Mouse (Mus musculus): ENCODE results near the gene Gprc6a. TPM values are rescaled to one million over a fixed set of nuclear protein-coding genes. Genes with fewer than 3 reads are reported as not detected.

Gene Gprc6a
- total RNA-seq (2021) (not detected), polyA plus RNA-seq (2012; rRNA removed) (0.06 TPM in 1 of 2 replicates, not detected in the other)
- long read RNA-seq = 0 reads

DNA sequence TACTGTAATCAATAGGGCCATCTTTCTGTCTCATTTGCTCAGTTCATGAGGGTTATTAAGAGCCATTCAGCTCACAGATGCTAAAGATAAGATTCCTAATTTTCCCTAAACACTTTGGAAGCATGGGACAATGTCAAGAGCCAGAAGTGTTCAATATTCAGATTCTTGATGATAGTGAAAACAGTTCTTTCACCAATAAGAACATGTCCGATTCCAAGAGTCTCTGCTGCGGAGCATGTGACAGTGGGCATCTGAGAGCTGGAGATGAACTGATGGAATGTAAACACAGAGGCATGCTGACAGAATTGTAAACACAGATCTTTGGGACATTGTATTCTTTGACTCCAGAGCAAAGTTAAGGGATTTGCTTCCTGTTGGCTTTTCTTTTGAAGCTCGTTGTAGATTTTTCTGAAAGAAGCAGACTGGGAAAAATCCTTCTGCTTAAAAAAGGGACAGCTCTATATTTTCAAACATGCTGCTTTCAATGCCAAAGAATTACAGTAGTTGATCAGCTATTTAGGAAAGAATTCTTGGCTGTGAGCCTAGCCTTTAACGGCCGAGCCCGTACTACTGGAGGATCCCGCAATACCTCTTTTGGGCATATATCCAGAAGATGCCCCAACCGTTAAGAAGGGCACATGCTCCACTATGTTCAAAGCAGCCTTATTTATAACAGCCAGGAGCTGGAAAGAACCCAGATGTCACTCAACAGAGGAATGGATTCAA, at the start of gene Gprc6a:
Gprc6a (minus strand) TSS at position 51 of the 726 bp plus-strand sequence.
- Histone ChIP-seq H3K4me3 (no peak within 1 kb of the TSS), H3K36me3 (ENCODE audit: control insufficient read depth, insufficient read depth, low read length) (no peaks in the 10 kb centered on the region), H3K27me3 (ENCODE audit: control insufficient read depth, insufficient read depth, low read length) (no peaks in the 10 kb centered on the region), H3K4me1 (ENCODE audit: control insufficient read depth, insufficient read depth, low read length) (no peaks in the 10 kb centered on the region), H3K79me2 (replicated peaks; ENCODE audit: control insufficient read depth, insufficient read depth, low read length) (no peaks in the 10 kb centered on the region), H3K9ac (ENCODE audit: low read depth, low read length) (no peak within 1 kb of the TSS), H3K27ac (no peak within 1 kb of the TSS)
- intact Hi-C loops (cut with DNase I) = no loop called here
- TF ChIP-seq POLR2A (IDR thresholded peaks at IDR 0.05; ENCODE audit: insufficient read depth, low read depth, low read length) = no peak
- no peak for TF ChIP-seq EP300 (IDR thresholded peaks at IDR 0.05; ENCODE audit: insufficient read depth, low read depth, low read length)
- no peak for TF ChIP-seq CTCF (IDR thresholded peaks at IDR 0.05)
- 40% methylated on average over 8 of the region's 8 CpGs for WGBS
- no peak for DNase-seq

DNA sequence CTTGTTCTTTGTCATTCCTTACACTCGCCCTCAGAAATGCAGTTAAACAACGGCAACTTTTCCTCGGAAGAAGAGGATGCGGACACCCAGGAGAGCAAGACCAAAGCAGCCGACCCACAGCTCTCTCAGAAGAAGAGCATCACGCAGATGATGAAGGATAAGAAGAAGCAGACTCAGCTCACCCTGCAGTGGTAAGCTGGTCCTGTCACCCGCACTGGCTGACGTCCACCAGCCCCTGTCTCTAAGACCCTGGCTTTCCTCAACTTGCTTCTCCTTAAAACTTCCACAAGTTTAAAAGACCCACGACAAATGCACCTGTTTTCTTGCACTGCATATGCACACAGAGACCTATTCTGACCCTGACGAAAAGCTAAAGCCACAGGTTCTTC, 47.0 kb upstream of the Gprc6a start:
- intact Hi-C loops (cut with DNase I) = no loop called here
- Histone ChIP-seq H3K27ac (no peak overlapping the region), H3K27me3 (ENCODE audit: control insufficient read depth, insufficient read depth, low read length) (peaks cover 3% of the 10 kb centered on the region), H3K79me2 (replicated peaks; ENCODE audit: control insufficient read depth, insufficient read depth, low read length) (no peaks in the 10 kb centered on the region), H3K36me3 (ENCODE audit: control insufficient read depth, insufficient read depth, low read length) (no peaks in the 10 kb centered on the region), H3K4me3 (no peak overlapping the region), H3K9ac (ENCODE audit: low read depth, low read length) (no peak overlapping the region), H3K4me1 (ENCODE audit: control insufficient read depth, insufficient read depth, low read length) (no peaks in the 10 kb centered on the region)
- DNase-seq = no peak
- 9% methylated on average over 10 of the region's 10 CpGs for WGBS
- no peak for TF ChIP-seq POLR2A (IDR thresholded peaks at IDR 0.05; ENCODE audit: insufficient read depth, low read depth, low read length)
- TF ChIP-seq EP300 (IDR thresholded peaks at IDR 0.05; ENCODE audit: insufficient read depth, low read depth, low read length) = no peak
- no peak for TF ChIP-seq CTCF (IDR thresholded peaks at IDR 0.05)

DNA sequence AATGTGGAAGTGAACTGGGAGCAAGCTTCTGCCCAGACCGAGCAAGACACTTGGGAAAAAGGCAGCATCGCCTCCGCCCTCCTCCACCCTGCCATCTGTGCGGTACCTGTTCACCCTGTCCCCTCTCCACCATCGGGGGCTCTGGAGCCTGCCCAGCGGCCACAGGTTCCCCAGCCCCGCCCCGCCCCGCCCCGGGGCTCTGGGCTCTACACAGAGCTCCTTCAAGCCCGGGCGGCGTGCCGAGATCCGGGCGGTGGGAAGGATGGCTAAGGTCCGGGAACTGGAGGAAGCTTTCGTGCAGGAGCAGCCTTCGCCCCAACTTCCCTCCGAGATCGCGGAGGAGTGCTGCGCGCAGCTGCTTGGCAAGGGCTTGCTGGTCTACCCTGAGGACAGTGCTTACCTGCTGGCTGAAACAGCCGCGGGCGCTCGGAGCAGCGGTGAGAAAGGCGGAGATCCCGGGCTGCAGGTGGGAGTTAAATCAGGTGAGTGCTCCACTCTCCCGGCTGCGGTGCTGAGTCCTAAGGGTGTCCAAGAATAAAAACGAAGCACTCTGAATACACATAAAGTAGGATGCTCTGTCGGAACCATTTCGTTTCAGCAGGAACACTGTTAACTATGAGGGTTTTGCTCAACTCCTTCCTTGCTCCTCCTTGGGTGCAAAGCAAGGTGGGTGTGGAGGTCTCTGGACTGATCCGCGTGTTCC, 46.4 kb upstream of the Gprc6a start, which contains the start of gene Rfx6:
Rfx6 (plus strand) TSS at position 209 of the 703 bp plus-strand sequence.
- intact Hi-C loops (cut with DNase I) = no loop called here
- Histone ChIP-seq H3K79me2 (replicated peaks; ENCODE audit: control insufficient read depth, insufficient read depth, low read length) (no peaks in the 10 kb centered on the region), H3K36me3 (ENCODE audit: control insufficient read depth, insufficient read depth, low read length) (no peaks in the 10 kb centered on the region), H3K9ac (ENCODE audit: low read depth, low read length) (no peak within 1 kb of the TSS), H3K4me3 (no peak within 1 kb of the TSS), H3K27me3 (ENCODE audit: control insufficient read depth, insufficient read depth, low read length) (peaks cover 3% of the 10 kb centered on the region), H3K4me1 (ENCODE audit: control insufficient read depth, insufficient read depth, low read length) (no peaks in the 10 kb centered on the region), H3K27ac (no peak within 1 kb of the TSS)
- DNase-seq = no peak
- WGBS = 3% methylated on average over 38 of the region's 38 CpGs
- no peak for TF ChIP-seq POLR2A (IDR thresholded peaks at IDR 0.05; ENCODE audit: insufficient read depth, low read depth, low read length)
- TF ChIP-seq EP300 (IDR thresholded peaks at IDR 0.05; ENCODE audit: insufficient read depth, low read depth, low read length) = no peak
- TF ChIP-seq CTCF (IDR thresholded peaks at IDR 0.05) = no peak

DNA sequence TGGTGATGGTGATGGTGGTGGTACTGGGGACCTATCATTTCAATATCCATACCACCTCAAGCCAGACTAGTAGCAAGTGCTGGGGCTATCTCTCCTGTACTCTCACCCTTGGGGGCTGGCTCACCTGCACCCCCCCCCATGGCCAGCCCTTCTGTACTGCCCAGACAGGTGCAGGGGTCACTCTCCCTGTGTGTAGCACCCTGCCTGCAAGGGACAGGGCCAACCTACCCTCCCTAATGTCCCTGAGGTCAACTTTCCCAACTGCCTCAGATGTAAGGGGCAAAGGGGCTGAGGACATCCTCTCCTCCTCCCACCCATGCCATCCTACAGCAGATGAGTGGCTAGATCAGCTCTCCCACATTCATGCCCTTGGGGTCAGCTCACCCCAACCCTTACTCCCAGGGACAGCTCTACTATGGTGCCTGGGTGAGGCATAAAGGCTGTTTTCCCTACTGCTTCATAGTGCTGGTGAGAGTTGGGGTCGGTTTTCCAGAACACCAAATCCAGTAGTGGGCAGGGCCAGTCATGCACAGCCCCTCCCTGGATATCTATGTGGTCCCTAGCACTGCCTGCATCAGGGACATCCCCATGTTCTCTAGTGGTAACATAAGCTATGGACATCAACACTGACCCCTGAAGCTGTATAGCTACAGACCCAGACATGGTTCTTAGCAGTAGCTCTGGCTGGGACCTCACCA, 41.0 kb upstream of the Gprc6a start:
- H3K27ac ChIP-seq = no peak overlapping the region
- no peak overlapping the region for H3K9ac ChIP-seq (ENCODE audit: low read depth, low read length)
- WGBS = 27% methylated on average over 1 of the region's 1 CpGs
- no peaks in the 10 kb centered on the region for H3K79me2 ChIP-seq (replicated peaks; ENCODE audit: control insufficient read depth, insufficient read depth, low read length)
- no peaks in the 10 kb centered on the region for H3K36me3 ChIP-seq (ENCODE audit: control insufficient read depth, insufficient read depth, low read length)
- TF ChIP-seq CTCF (IDR thresholded peaks at IDR 0.05) = no peak
- TF ChIP-seq EP300 (IDR thresholded peaks at IDR 0.05; ENCODE audit: insufficient read depth, low read depth, low read length) = no peak
- TF ChIP-seq POLR2A (IDR thresholded peaks at IDR 0.05; ENCODE audit: insufficient read depth, low read depth, low read length) = no peak
- intact Hi-C loops (cut with DNase I) = no loop called here
- no peak overlapping the region for H3K4me3 ChIP-seq
- no peak for DNase-seq
- H3K27me3 ChIP-seq (ENCODE audit: control insufficient read depth, insufficient read depth, low read length) = peaks cover 1% of the 10 kb centered on the region; the same call in 1 of the 2 replicates
- no peaks in the 10 kb centered on the region for H3K4me1 ChIP-seq (ENCODE audit: control insufficient read depth, insufficient read depth, low read length)

DNA sequence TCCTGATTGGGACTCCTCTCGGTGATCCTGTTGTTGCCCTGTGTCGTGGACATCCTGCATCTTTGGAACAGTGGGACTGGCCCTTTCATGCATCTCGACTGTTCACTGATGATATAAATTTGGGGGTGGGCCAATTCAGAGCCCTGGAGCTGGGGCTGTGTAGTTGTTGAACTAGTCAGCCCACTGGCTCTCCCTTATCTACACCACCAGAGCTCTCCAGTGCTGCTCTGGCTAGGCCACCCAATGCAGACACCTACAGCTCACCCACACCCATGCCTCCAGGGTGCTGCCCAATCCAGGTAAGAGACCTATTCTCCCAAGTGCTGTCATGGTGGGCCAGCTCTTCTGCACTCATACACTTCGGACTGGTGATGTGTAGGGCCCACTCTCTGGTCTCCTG, 40.3 kb upstream of the Gprc6a start:
- Histone ChIP-seq H3K36me3 (ENCODE audit: control insufficient read depth, insufficient read depth, low read length) (no peaks in the 10 kb centered on the region), H3K4me1 (ENCODE audit: control insufficient read depth, insufficient read depth, low read length) (no peaks in the 10 kb centered on the region), H3K9ac (ENCODE audit: low read depth, low read length) (no peak overlapping the region), H3K4me3 (no peak overlapping the region), H3K27ac (no peak overlapping the region), H3K27me3 (ENCODE audit: control insufficient read depth, insufficient read depth, low read length) (peaks cover 1% of the 10 kb centered on the region; the same call in 1 of the 2 replicates), H3K79me2 (replicated peaks; ENCODE audit: control insufficient read depth, insufficient read depth, low read length) (no peaks in the 10 kb centered on the region)
- no peak for DNase-seq
- TF ChIP-seq CTCF (IDR thresholded peaks at IDR 0.05) (no peak), POLR2A (IDR thresholded peaks at IDR 0.05; ENCODE audit: insufficient read depth, low read depth, low read length) (no peak), EP300 (IDR thresholded peaks at IDR 0.05; ENCODE audit: insufficient read depth, low read depth, low read length) (no peak)
- intact Hi-C loops (cut with DNase I) = no loop called here
- WGBS = 62% methylated on average over 4 of the region's 4 CpGs
